Mouse (Mus musculus) right cerebral cortex, postnatal 14 days (tissue): ENCODE data around the gene A130010J15Rik.

ENCODE experiments used
- DNase-seq: peaks from one replicate; pipeline ENCODE4 v3.0.0; 2022

The A130010J15Rik gene

DNA sequence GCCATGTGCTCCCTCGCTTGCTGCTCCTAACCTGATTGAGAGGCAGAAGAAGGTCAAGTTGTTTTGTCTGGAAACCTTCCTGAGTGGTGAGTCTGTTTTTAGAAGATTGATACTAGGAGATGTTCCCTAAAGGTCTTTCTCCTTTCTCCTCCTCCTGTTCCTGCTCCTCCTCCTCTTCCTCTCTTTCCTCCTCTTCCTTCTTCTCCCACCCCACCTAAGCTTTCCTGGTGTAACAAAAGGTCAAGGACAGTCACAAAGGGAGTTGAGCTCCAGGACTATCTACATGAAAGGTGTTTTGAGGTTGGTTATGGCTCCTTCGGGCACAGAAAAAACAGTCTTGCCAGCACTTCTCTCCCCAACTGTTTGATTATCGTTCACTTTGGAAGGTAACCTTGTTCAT is at the start of gene A130010J15Rik:
A130010J15Rik (plus strand) TSS at position 301 of the 400 bp plus-strand sequence.
- no peak for DNase-seq

- no peak for DNase-seq
Measured at GRCm38 (mm10) chr1:193122793-193123192, 45.1 kb upstream of the A130010J15Rik start.

GRCm38 (mm10) chr1:193123290-193123689 is 44.6 kb upstream of the A130010J15Rik start:
- DNase-seq, result no peak

DNA sequence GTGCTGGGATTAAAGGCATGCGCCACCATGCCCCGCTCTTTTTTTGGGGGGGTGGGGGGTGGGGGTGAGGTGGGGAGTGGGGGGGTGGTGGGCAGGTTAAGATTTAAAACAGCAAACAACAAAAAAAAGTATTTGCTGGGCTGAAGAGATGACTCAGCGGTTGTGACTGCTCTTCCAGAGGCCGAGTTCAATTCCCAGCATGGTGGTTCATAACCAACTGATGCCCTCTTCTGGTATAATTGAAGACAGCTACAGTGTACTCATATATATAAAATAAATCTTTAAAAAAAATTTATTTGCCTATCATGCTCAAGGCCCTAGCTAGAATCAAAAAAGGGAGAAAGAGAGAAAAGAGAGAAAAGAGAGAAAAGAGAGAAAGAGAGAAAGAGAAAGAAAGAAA is 42.0 kb upstream of the A130010J15Rik start:
- DNase-seq, result no peak

DNA sequence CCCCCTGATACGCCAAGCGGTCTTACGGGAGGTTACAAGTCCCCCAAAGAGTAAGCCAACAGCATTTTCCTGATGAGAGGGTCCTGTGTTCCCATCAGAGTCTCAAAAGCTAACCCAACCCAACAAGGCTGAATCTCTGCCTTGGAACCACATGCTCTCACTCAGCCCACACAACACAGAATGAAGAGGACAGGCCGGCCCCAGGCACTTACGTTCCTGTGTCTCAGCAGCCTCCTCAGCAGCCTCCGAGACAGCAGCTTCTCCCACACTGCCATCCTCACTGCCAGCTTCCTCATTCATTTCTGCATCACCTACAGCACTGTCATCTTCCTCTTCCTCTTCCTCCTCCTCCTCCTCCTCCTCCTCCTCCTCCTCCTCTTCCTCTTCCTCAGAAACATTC is 39.8 kb upstream of the A130010J15Rik start:
- DNase-seq, result no peak

GRCm38 (mm10) chr1:193129321-193129720 is 38.5 kb upstream of the A130010J15Rik start:
- DNase-seq, result no peak

- DNase-seq, result peak; percentile 99
Measured at GRCm38 (mm10) chr1:193129786-193130455, 37.9 kb upstream of the A130010J15Rik start, which contains the start of gene Diexf. Diexf (minus strand) TSS chr1:193130272.

- DNase-seq, result no peak
Measured at GRCm38 (mm10) chr1:193130456-193130825, 37.4 kb upstream of the A130010J15Rik start.

GRCm38 (mm10) chr1:193130839-193131238 is 37.0 kb upstream of the A130010J15Rik start:
- DNase-seq, result no peak

- DNase-seq, result no peak
Measured at GRCm38 (mm10) chr1:193131311-193131948, 36.4 kb upstream of the A130010J15Rik start.

DNA sequence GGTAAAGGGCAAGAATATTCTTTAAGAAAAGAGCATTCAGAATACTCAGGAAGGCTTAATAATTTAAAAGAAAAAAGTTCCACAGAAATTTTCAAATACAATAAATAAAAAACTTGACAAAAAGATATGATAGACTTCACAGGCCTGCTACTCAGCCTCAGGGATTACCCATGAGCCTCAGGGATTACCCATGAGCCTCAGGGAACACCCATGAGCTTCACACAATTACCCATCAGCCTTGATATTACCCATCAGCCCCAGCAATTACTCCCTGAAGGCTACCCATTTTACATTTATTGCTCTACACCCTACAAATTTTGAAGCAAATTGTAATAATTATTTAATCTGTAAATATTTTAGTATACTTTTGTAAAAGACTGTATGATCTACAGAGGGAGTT is 35.5 kb upstream of the A130010J15Rik start:
- no peak for DNase-seq

- DNase-seq, result no peak
Measured at GRCm38 (mm10) chr1:193133726-193134125, 34.1 kb upstream of the A130010J15Rik start.

DNA sequence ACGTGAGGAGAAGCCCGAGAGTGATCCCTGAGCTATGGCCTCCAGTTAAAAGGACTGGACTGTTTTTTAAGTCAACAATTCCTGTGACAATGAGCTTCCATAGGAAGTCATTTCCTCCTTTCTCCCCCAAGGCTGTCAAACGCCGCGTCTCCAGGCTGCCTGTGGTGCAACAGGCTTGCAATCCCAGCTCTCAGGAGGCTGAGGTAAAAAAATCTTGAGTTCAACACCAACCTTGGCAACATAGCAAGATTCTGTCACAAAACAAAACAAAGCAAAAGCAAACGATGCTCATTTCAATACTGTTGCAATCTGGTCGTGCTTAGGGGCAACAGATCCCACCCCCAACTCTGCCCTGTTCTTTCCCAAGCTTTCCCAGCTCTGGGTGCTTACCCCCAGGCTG is 29.8 kb upstream of the A130010J15Rik start:
- no peak for DNase-seq

DNA sequence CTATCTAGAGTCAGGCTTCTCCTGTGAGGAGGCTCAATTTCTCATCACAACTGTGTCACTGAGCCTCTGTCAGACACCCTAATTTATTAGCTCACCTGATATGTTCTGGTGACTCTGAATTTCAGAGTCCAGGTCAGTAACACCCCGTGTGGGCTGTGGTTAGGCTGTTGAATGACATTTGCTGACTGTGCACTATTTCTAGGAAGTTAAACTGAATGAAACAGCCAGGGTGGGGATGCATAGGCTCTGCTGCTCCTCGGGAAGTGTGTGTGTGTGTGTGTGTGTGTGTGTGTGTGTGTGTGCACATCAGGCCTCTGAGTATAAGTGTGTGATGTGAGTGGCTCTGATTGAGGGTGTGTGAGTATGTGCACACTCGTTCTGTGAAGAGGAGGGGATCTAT is 29.2 kb upstream of the A130010J15Rik start:
- no peak for DNase-seq

DNA sequence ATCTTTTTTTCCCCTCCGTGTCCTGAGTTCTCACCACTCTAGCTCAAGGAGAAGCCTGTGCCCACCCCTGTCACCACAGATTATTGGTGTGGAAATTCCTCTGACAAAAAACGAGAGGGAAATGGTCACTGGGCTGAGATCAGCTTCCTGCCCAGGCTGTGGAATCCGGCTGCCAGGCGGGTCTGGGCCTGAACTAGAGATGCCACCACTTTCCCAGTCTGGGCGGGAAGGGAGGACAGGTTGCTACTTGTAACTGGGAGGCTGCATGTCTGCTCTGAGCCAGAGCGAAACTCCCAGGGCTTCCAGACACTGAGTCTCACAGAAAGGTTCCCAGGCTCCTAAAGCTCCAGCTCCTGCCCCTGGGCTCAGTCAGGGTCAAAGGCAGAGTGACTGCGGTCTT is 26.7 kb upstream of the A130010J15Rik start:
- no peak for DNase-seq

DNA sequence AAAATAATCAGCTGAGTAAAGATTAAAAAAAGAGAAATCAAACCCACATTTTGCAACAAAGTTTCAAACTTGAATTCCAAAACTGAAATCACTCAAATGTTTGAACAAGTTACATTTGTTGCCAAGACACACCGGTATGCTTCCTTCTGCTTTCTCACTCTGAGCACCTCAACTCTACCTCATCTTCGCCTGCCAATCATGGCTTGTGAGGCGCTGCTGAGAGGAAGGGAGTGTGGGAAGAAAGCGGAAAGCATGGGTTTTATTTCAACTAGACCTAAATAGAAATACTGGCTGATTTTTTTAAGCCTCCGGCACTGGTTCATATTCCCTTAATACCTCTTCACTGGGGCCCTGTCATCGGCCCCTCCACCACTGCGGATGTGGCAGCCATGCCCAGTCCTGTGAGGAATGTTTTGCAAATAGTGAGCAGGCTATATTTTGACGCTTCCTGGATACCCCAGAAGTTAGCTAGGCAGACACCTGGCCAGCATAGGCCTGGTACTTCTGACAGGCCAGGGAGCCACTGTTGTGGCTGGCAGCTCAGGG is 25.3 kb upstream of the A130010J15Rik start:
- no peak for DNase-seq

DNA sequence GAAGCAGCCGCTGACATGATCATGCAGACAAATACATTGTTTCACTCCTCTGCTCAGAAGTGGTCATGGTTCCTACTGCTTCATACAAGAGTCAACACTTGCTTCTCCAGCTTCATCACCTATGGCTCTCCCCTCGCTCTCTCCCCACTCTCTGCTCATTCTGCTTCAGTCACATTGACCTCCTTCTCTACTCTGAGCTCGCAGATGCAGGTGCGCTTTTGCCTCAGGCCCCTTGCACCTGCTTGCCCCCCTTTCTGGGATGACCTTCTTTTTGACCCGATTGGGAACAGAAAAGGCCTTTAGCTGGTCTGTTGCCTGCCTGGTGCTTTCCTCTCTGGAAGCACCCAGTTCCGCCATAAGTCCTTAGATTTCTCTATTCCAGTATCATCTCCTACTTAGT is 23.3 kb upstream of the A130010J15Rik start:
- DNase-seq, result no peak

DNA sequence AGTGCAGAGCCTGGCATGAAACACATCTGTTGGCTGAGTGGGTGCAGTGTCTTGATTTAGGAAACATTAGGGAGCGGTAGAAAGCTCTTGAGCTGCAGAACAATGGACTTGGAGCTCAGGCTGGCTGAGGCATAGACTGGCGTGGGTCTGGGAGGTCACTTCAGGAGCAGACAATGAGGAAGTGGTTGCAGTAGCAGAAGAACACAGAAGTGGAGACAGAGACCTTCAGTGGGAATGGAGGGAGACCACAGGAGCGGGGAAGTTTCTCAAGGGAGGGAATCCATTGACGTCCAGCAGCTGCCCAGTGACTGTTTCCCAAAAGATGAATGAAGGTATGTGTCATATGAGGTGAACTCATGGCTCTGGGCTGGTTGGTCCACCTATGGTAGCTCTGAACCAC is 22.7 kb upstream of the A130010J15Rik start:
- DNase-seq, result no peak

DNA sequence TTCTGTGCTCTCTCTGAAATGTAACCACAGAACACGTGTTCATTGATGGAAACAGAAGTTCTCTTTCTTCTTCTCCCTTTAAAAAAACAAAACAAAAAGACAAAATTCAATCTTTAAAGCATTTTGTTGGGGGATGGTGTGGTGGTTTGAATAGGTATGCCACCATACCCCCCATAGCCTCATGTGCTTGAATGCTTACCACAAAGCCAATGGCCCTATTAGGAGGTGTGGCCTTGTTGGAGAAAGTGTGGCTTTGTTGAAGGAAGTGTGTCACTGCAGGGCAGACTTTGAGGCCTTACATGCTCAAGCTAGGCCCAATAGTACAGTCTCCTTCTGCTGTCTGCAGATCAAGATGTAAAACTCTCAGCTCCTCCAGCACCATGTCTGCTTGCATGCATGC is 21.4 kb upstream of the A130010J15Rik start:
- DNase-seq, result no peak

DNA sequence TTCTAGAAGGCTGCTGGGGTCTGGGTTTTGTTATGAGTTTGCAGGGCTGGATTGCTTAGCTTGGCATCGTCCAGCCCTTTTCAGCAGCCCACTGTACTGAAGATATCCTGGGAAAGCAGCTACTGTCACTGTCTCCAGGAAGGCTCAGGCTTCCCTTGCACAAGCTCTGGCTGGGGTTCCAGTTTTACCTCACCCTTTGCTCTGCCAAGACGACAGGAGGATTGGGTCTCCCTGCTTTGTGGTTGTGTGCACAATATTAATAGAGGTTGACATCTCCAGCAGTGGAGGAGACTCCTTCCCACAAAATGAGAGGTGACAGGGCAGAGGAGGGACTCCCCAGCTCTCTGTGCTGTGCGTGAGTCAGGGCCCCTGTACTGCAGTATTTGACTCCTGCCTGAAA is 18.6 kb upstream of the A130010J15Rik start:
- no peak for DNase-seq

DNA sequence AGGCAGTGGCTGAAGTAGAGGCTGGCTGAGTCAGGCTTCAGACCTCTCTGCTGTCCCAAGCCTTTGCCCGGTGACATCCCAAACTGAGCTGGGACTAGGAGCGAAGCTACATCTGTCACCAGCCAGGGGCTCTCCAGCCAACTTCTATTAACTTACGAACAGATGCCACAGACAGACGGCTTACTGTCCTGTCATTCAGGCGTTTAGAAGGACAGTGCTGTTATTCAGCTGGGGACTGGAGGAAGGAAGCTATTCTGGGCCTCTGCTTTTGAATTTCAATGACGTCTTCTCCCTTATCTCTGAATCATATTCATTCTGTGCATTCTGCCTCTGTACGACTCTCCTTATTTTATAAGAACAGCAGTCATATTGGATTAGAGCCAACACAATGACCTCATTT is 16.7 kb upstream of the A130010J15Rik start:
- DNase-seq, result no peak

- DNase-seq, result no peak
Measured at GRCm38 (mm10) chr1:193152872-193153271, 15.0 kb upstream of the A130010J15Rik start, which contains the start of gene Irf6. Irf6 (plus strand) TSS chr1:193153111.

- no peak for DNase-seq
Measured at GRCm38 (mm10) chr1:193153561-193153960, 14.3 kb upstream of the A130010J15Rik start.
